31 mouse cellular contexts compared by ENCODE assay signal in the genomic region with DNA sequence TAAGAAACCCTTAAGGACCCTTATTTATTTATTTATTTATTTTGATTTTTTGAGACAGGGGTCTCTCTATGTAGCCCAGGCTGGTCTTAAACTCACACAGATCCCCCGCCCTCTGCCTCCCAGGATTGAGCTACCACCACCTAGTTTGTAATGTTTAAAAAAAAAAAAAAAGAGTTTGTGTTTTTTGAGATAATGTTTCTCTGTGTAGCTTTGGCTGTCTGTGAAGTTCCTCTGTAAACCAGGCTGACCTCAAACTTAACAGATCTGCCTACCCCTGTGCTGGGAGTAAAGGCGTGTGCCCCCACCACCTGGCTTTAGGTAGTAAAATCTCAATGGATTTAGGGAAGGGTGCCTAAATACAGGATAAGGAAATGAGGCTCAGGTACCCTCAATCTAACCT. TPM values are rescaled to one million over a fixed set of nuclear protein-coding genes. Genes with fewer than 3 reads are reported as not detected.
"Had no signal": no experiment of that assay in that cellular context is flagged by ENCODE, and none has a peak within 500 bp of the region (broad histone marks: within the 10 kb centered on the region; RNA-seq: fewer than 3 reads in every experiment).

No protein-coding gene starts in this region.

- H3K4me2 ChIP-seq: embryonic facial prominence, embryonic 12.5 days; embryonic facial prominence, embryonic 13.5 days; embryonic facial prominence, embryonic 15.5 days; forebrain, embryonic 12.5 days; forebrain, embryonic 13.5 days; forebrain, embryonic 15.5 days had no signal

- H3K9me3 ChIP-seq: embryonic facial prominence, embryonic 10.5 days; embryonic facial prominence, embryonic 12.5 days; embryonic facial prominence, embryonic 13.5 days; embryonic facial prominence, embryonic 15.5 days; forebrain, embryonic 10.5 days; forebrain, embryonic 12.5 days; forebrain, embryonic 13.5 days; forebrain, embryonic 15.5 days had no signal

- DNase-seq: cerebellum, adult 8-10 months; cerebellum, adult 9-10 months; cerebellum, adult 9-11 months; cerebellum, postnatal 10 days; cerebellum, postnatal 14 days; cerebellum, postnatal 25 days; cerebellum, postnatal 36 days; embryo, embryonic 11 days; forebrain, postnatal 0 days; gastrocnemius, adult 2 months; gastrocnemius, postnatal 10 days; gastrocnemius, postnatal 14 days; gastrocnemius, postnatal 25 days; gastrocnemius, postnatal 36 days; heart, adult 11 months; heart, adult 18-20 months; heart, adult 2 months had no signal

- H3K4me1 ChIP-seq: embryonic facial prominence, embryonic 15.5 days; forebrain, embryonic 12.5 days had no signal

- H3K27ac ChIP-seq: embryonic facial prominence, embryonic 10.5 days; embryonic facial prominence, embryonic 12.5 days; embryonic facial prominence, embryonic 13.5 days; embryonic facial prominence, embryonic 15.5 days; forebrain, embryonic 10.5 days; forebrain, embryonic 12.5 days; forebrain, embryonic 13.5 days; forebrain, embryonic 15.5 days; gastrocnemius, adult 2 months; heart, adult 2 months had no signal

- H3K9ac ChIP-seq: embryonic facial prominence, embryonic 12.5 days; embryonic facial prominence, embryonic 13.5 days; embryonic facial prominence, embryonic 15.5 days; forebrain, embryonic 12.5 days; forebrain, embryonic 13.5 days; forebrain, embryonic 15.5 days; forebrain, postnatal 0 days had no signal

- H3K36me3 ChIP-seq: embryonic facial prominence, embryonic 15.5 days had no signal

- H3K4me3 ChIP-seq: embryonic facial prominence, embryonic 10.5 days; embryonic facial prominence, embryonic 12.5 days; embryonic facial prominence, embryonic 13.5 days; embryonic facial prominence, embryonic 15.5 days; erythroblast, embryonic 14.5 days; forebrain, embryonic 10.5 days; forebrain, embryonic 12.5 days; forebrain, embryonic 13.5 days; forebrain, embryonic 15.5 days; gastrocnemius, adult 2 months; heart, adult 2 months had no signal

- ATAC-seq: forebrain, embryonic 13.5 days; forebrain, embryonic 14.5 days; forebrain, embryonic 15.5 days; forebrain, embryonic 16.5 days; forebrain, postnatal 0 days had no signal

- H3K27me3 ChIP-seq: embryonic facial prominence, embryonic 12.5 days; embryonic facial prominence, embryonic 13.5 days; embryonic facial prominence, embryonic 15.5 days; forebrain, embryonic 12.5 days; forebrain, embryonic 13.5 days; forebrain, embryonic 15.5 days had no signal

RNA-seq across cellular contexts. Expression of a gene that starts 30.9 kb away (rescaled TPM):
- total RNA-seq: common myeloid progenitor, adult 5-6 weeks; gastrocnemius, adult 8-10 months; gastrocnemius, postnatal 36 days; granulocyte monocyte progenitor cell, adult 5-6 weeks; heart, adult 2 months had no signal

RNA-seq across cellular contexts. Expression of a gene that starts 46.7 kb away (rescaled TPM):
- polyA plus RNA-seq: erythroblast, embryonic 14.5 days had no signal
